Mouse (Mus musculus) ES-Bruce4 (cell line): ENCODE results near the gene Retsat.

Experiments used
- EP300 ChIP-seq: IDR thresholded peaks from 2 replicates; pipeline ENCODE4 v1.6.1; 2011; ENCODE audit warnings: low read depth, low read length; ENCODE audit not compliant: insufficient read depth
- POLR2A ChIP-seq: IDR thresholded peaks from one replicate; pipeline ENCODE4 v1.8.1; 2011; ENCODE audit warnings: low read length; ENCODE audit not compliant: insufficient read depth

GRCm38 (mm10) chr6:72648002-72648595, 49.8 kb downstream of the Retsat start:
- no peak for TF ChIP-seq POLR2A
- no peak for TF ChIP-seq EP300
